Mouse (Mus musculus): ENCODE measurements at regions not wholly inside any gene's neighbourhood (a gene's known extent, or its start where the extent isn't known, plus 50 kb on each side); places are given as distances from the start of the nearest gene placed in this dataset.
"Not testable (repeated sequence)": the region's sequence is repeated elsewhere in the genome, so short reads cannot be mapped to it uniquely, and the experiment has no call there.

GRCm38 (mm10) chr4:3080385-3081125 lies 86.6 kb upstream of the Vmn1r2 start:
- DNase-seq (ENCODE audit: extremely low spot score, low spot score) = peak; percentile 13

- DNase-seq (ENCODE audit: extremely low spot score, low spot score) = peak; percentile 13
Measured at GRCm38 (mm10) chr4:3081148-3081952, 85.8 kb upstream of the Vmn1r2 start.

GRCm38 (mm10) chr4:3081953-3082950 lies 84.9 kb upstream of the Vmn1r2 start:
- peak; percentile 13 for DNase-seq (ENCODE audit: extremely low spot score, low spot score)

GRCm38 (mm10) chr4:3083161-3084020 lies 83.7 kb upstream of the Vmn1r2 start:
- peak; percentile 33 for DNase-seq (ENCODE audit: extremely low spot score, low spot score)

- DNase-seq (ENCODE audit: extremely low spot score, low spot score) = no peak
Measured at GRCm38 (mm10) chr4:3084021-3084545, 83.0 kb upstream of the Vmn1r2 start.

- peak; percentile 13 for DNase-seq (ENCODE audit: extremely low spot score, low spot score)
Measured at GRCm38 (mm10) chr4:3085456-3086448, 81.4 kb upstream of the Vmn1r2 start.

- not testable (repeated sequence) for DNase-seq (ENCODE audit: extremely low spot score, low spot score)
Measured at GRCm38 (mm10) chr4:3087616-3088015, 79.5 kb upstream of the Vmn1r2 start.

- peak; percentile 14 for DNase-seq (ENCODE audit: extremely low spot score, low spot score)
Measured at GRCm38 (mm10) chr4:3089567-3090377, 77.3 kb upstream of the Vmn1r2 start.

GRCm38 (mm10) chr4:3090378-3090735 lies 76.8 kb upstream of the Vmn1r2 start:
- no peak for DNase-seq (ENCODE audit: extremely low spot score, low spot score)

- no peak for DNase-seq (ENCODE audit: extremely low spot score, low spot score)
Measured at GRCm38 (mm10) chr4:3090742-3091141, 76.4 kb upstream of the Vmn1r2 start.
